Comparison of ENCODE assay signal across 11 mouse cellular contexts in the genomic region with DNA sequence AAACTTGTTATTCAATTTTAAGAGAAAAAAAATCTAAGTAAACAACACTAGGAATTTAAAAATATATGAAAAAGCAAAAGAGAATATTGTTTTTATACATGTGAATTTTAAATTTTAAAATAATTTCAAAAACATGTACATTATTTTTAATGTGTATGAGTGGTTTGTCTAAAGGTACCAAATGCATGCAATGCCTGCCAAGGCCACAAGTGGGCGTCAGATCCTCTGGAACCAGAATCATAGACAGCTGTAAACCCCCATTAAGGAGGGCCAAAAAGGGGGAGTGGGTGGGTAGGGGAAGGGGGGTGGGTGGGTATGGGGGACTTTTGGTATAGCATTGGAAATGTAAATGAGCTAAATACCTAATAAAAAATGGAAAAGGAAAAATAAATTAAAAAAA. TPM values are rescaled to one million over a fixed set of nuclear protein-coding genes. Genes with fewer than 3 reads are reported as not detected.
A peak's percentile ranks its signal among the peaks of the same experiment; 100 is the strongest.
DNase-seq lines count a peak whose midpoint lies in the region; ATAC-seq and TF ChIP-seq lines count a peak whose summit lies in the region.
"Had no signal": no experiment of that assay in that cellular context is flagged by ENCODE, and none has a peak within 500 bp of the region (broad histone marks: within the 10 kb centered on the region; RNA-seq: fewer than 3 reads in every experiment).

No protein-coding gene starts in this region.

- H3K9me3 ChIP-seq in heart, postnatal 0 days (replicated peaks; ENCODE audit: control insufficient read depth, low read length): no peaks in the 10 kb centered on the region
- H3K9me3 ChIP-seq in heart, embryonic 11.5 days (replicated peaks; ENCODE audit: control insufficient read depth, low read length): no peaks in the 10 kb centered on the region
- H3K9me3 ChIP-seq in limb, embryonic 14.5 days (ENCODE audit: control insufficient read depth, low read length): no peaks in the 10 kb centered on the region
- H3K9me3 ChIP-seq: embryonic facial prominence, embryonic 15.5 days; liver, embryonic 15.5 days; stomach, embryonic 15.5 days had no signal

- no peak for TF ChIP-seq POLR2A in limb, embryonic 14.5 days (IDR thresholded peaks at IDR 0.05; ENCODE audit: borderline replicate concordance, extremely low read depth, insufficient read depth, insufficient read length)

- H3K4me1 ChIP-seq in heart, postnatal 0 days (ENCODE audit: control insufficient read depth, insufficient read depth): no peaks in the 10 kb centered on the region
- peaks cover 3% of the 10 kb centered on the region; the same call in 1 of the 2 replicates for H3K4me1 ChIP-seq in heart, embryonic 11.5 days (ENCODE audit: control insufficient read depth, insufficient read depth, low read length)
- peaks cover 10% of the 10 kb centered on the region; the same call in 1 of the 2 replicates for H3K4me1 ChIP-seq in limb, embryonic 14.5 days (ENCODE audit: control insufficient read depth, insufficient read depth, low read length)
- H3K4me1 ChIP-seq: liver, embryonic 15.5 days; stomach, embryonic 15.5 days had no signal

- DNase-seq in heart, postnatal 0 days (ENCODE audit: low spot score): no peak
- peak; percentile 25 for DNase-seq in right cerebral cortex, postnatal 4 days
- DNase-seq in right cerebral cortex, adult 18-20 months: no peak
- peak; percentile 71 to 72 for DNase-seq in cerebellum, postnatal 10 days
- peak; percentile 47 for DNase-seq in limb, embryonic 14.5 days (ENCODE audit: low spot score)
- peak; percentile 70 for DNase-seq in splenic B cell, adult 2 months (ENCODE audit: low read depth, low spot score)
- DNase-seq in urinary bladder, postnatal 10 days (ENCODE audit: low spot score): no peak

- H3K36me3 ChIP-seq in heart, postnatal 0 days (replicated peaks; ENCODE audit: control insufficient read depth, insufficient read depth, low read length): no peaks in the 10 kb centered on the region
- H3K36me3 ChIP-seq in heart, embryonic 11.5 days (ENCODE audit: control insufficient read depth, insufficient read depth, low read length): no peaks in the 10 kb centered on the region
- H3K36me3 ChIP-seq in limb, embryonic 14.5 days (ENCODE audit: control insufficient read depth, insufficient read depth, low read length): no peaks in the 10 kb centered on the region
- H3K36me3 ChIP-seq in splenic B cell, adult 2 months (ENCODE audit: control insufficient read depth, insufficient read depth, low read length, poor library complexity, severe bottlenecking): no peaks in the 10 kb centered on the region
- H3K36me3 ChIP-seq: embryonic facial prominence, embryonic 15.5 days; liver, embryonic 15.5 days; stomach, embryonic 15.5 days had no signal

- no peak for TF ChIP-seq EP300 in heart, postnatal 0 days (IDR thresholded peaks at IDR 0.05; ENCODE audit: low read depth)

- no peak overlapping the region for H3K27ac ChIP-seq in heart, postnatal 0 days (ENCODE audit: low read depth)
- H3K27ac ChIP-seq in heart, embryonic 11.5 days (ENCODE audit: low read depth, low read length): no peak overlapping the region
- no peak overlapping the region for H3K27ac ChIP-seq in limb, embryonic 14.5 days (replicated peaks; ENCODE audit: low read depth, low read length)
- H3K27ac ChIP-seq: embryonic facial prominence, embryonic 15.5 days; liver, embryonic 15.5 days; stomach, embryonic 15.5 days had no signal

- ATAC-seq in heart, postnatal 0 days (ENCODE audit: insufficient read depth, low read depth): no peak
- no peak for ATAC-seq in heart, embryonic 11.5 days (replicated peaks; ENCODE audit: insufficient number of reproducible peaks, low FRiP score, low TSS enrichment)
- ATAC-seq in limb, embryonic 14.5 days (ENCODE audit: low FRiP score, low read depth): no peak

- H3K4me2 ChIP-seq in heart, postnatal 0 days (ENCODE audit: low read depth, low read length): no peak overlapping the region
- no peak overlapping the region for H3K4me2 ChIP-seq in heart, embryonic 11.5 days
- no peak overlapping the region for H3K4me2 ChIP-seq in limb, embryonic 14.5 days (replicated peaks; ENCODE audit: low read depth, low read length, severe bottlenecking)
- H3K4me2 ChIP-seq: embryonic facial prominence, embryonic 15.5 days; liver, embryonic 15.5 days; stomach, embryonic 15.5 days had no signal

- H3K27me3 ChIP-seq in heart, postnatal 0 days (ENCODE audit: control insufficient read depth, insufficient read depth, low read length): no peaks in the 10 kb centered on the region
- H3K27me3 ChIP-seq in heart, embryonic 11.5 days (ENCODE audit: control insufficient read depth, insufficient read depth, low read length): no peaks in the 10 kb centered on the region
- no peaks in the 10 kb centered on the region for H3K27me3 ChIP-seq in limb, embryonic 14.5 days (ENCODE audit: control insufficient read depth, insufficient read depth, low read length)
- no peaks in the 10 kb centered on the region for H3K27me3 ChIP-seq in splenic B cell, adult 2 months (ENCODE audit: control insufficient read depth, insufficient read depth, low read length, poor library complexity, severe bottlenecking)
- H3K27me3 ChIP-seq: embryonic facial prominence, embryonic 15.5 days; liver, embryonic 15.5 days; stomach, embryonic 15.5 days had no signal

- H3K9ac ChIP-seq in heart, postnatal 0 days (replicated peaks; ENCODE audit: low read depth, low read length): no peak overlapping the region
- H3K9ac ChIP-seq in heart, embryonic 11.5 days (ENCODE audit: low read depth, low read length): no peak overlapping the region
- H3K9ac ChIP-seq in limb, embryonic 14.5 days (ENCODE audit: low read depth, low read length, severe bottlenecking): no peak overlapping the region
- H3K9ac ChIP-seq: embryonic facial prominence, embryonic 15.5 days; liver, embryonic 15.5 days; stomach, embryonic 15.5 days had no signal

- TF ChIP-seq CTCF in heart, postnatal 0 days (IDR thresholded peaks at IDR 0.05; ENCODE audit: low read depth): peak; percentile 52

- 8% methylated on average over 1 of the region's 1 CpGs for WGBS in heart, postnatal 0 days
- WGBS in heart, embryonic 11.5 days (ENCODE audit: insufficient replicate concordance): 7% methylated on average over 1 of the region's 1 CpGs
- WGBS in limb, embryonic 14.5 days: 3% methylated on average over 1 of the region's 1 CpGs

- no peak overlapping the region for H3K4me3 ChIP-seq in heart, postnatal 0 days (ENCODE audit: low read depth, low read length)
- H3K4me3 ChIP-seq in heart, embryonic 11.5 days (ENCODE audit: low read depth, low read length): no peak overlapping the region
- no peak overlapping the region for H3K4me3 ChIP-seq in limb, embryonic 14.5 days (replicated peaks; ENCODE audit: low read length)
- H3K4me3 ChIP-seq: embryonic facial prominence, embryonic 15.5 days; liver, embryonic 15.5 days; stomach, embryonic 15.5 days had no signal

RNA-seq across cellular contexts. Expression of gene Ndufaf2, which starts 31.3 kb away (rescaled TPM):
- 3.4 TPM in 1 of 2 replicates, not detected in the other for total RNA-seq in heart, postnatal 0 days (2014; rRNA removed; ENCODE audit: low replicate concordance)
- polyA plus RNA-seq in heart, postnatal 0 days (2015; fragmentation: Nextera tagmentation; extraction: Ambion mirVana): 61.7 and 62.5 TPM in 2 replicates
- polyA plus RNA-seq in heart, embryonic 11.5 days (2014; fragmentation: Nextera tagmentation; extraction: Ambion mirVana): 64.1 and 65.3 TPM in 2 replicates
- 20.2 and 46.1 TPM in 2 replicates for polyA plus RNA-seq in limb, embryonic 14.5 days (2012; rRNA removed)
- 63.9 and 67.6 TPM in 2 replicates for polyA plus RNA-seq in limb, embryonic 14.5 days (2014; fragmentation: Nextera tagmentation; extraction: Ambion mirVana)

RNA-seq across cellular contexts. Expression of gene Ercc8, which starts 31.4 kb away (rescaled TPM):
- 5.1 and 7.7 TPM in 2 replicates for total RNA-seq in heart, postnatal 0 days (2014; rRNA removed; ENCODE audit: low replicate concordance)
- polyA plus RNA-seq in heart, postnatal 0 days (2015; fragmentation: Nextera tagmentation; extraction: Ambion mirVana): 8.0 and 8.7 TPM in 2 replicates
- polyA plus RNA-seq in heart, embryonic 11.5 days (2014; fragmentation: Nextera tagmentation; extraction: Ambion mirVana): 14.5 and 14.7 TPM in 2 replicates
- 16.1 and 17.3 TPM in 2 replicates for polyA plus RNA-seq in limb, embryonic 14.5 days (2012; rRNA removed)
- polyA plus RNA-seq in limb, embryonic 14.5 days (2014; fragmentation: Nextera tagmentation; extraction: Ambion mirVana): 20.1 and 24.2 TPM in 2 replicates

Comparison
In these comparisons a context has a peak if more than half of its experiments do, and no peak if none do; other contexts are left out.
1. DNase-seq: peak in right cerebral cortex, postnatal 4 days (single experiment), cerebellum, postnatal 10 days (2 of 2), limb, embryonic 14.5 days (single experiment) and splenic B cell, adult 2 months (single experiment); none in heart, postnatal 0 days (single experiment), right cerebral cortex, adult 18-20 months (single experiment) and urinary bladder, postnatal 10 days (single experiment).